Mouse (Mus musculus): ENCODE results near the gene Ppp1r14a. TPM values are rescaled to one million over a fixed set of nuclear protein-coding genes. Genes with fewer than 3 reads are reported as not detected.
A peak's percentile ranks its signal among the peaks of the same experiment; 100 is the strongest.

Ppp1r14a gene
- total RNA-seq, 1 experiment = 10.6 TPM

GRCm38 (mm10) chr7:29271687-29272465 lies 17.2 kb upstream of the Ppp1r14a start:
- TF ChIP-seq CHD2 (IDR thresholded peaks at IDR 0.05; ENCODE audit: low read depth, low read length) (no peak), ZC3H11A (IDR thresholded peaks at IDR 0.05; ENCODE audit: borderline replicate concordance, low read depth, low read length) (no peak), MAFK (IDR thresholded peaks at IDR 0.05; ENCODE audit: insufficient read depth, low read depth, low read length) (no peak), HCFC1 (IDR thresholded peaks at IDR 0.05; ENCODE audit: borderline replicate concordance, insufficient read depth, low read length) (no peak), ZNF384 (IDR thresholded peaks at IDR 0.05; ENCODE audit: low read depth, low read length) (no peak)
- Histone ChIP-seq H3K9ac (ENCODE audit: insufficient read depth, low read depth, low read length, poor library complexity, severe bottlenecking) (peak overlapping the region; percentile 31; the same call in 1 of the 2 replicates), H3K4me1 (ENCODE audit: control insufficient read depth in 2 of 2, insufficient read depth in 2 of 2, low read length in 2 of 2, poor library complexity in 1 of 2) (peaks cover 0 to 10% of the 10 kb centered on the region in 2 experiments; a peak in 1 of 4 replicates), H3K36me3 (ENCODE audit: control insufficient read depth, insufficient read depth, low read length, poor library complexity, severe bottlenecking) (peaks cover 5% of the 10 kb centered on the region; the same call in 1 of the 2 replicates), H3K4me3 (ENCODE audit: insufficient read depth in 1 of 2, low read depth in 1 of 2, low read length in 2 of 2, poor library complexity in 1 of 2, severe bottlenecking in 1 of 2) (no peak overlapping the region), H3K9me3 (ENCODE audit: control insufficient read depth, insufficient read depth, low read depth, low read length) (no peaks in the 10 kb centered on the region), H3K27ac (ENCODE audit: insufficient read depth, low read depth, low read length, poor library complexity, severe bottlenecking) (no peak overlapping the region)
- in situ Hi-C loops (cut with MboI; ENCODE audit: low sequenced_read_pairs in 2 of 2, unreplicated experiment in 2 of 2) = no loop called here
- no peak for DNase-seq (ENCODE audit: low read depth, low spot score)

GRCm38 (mm10) chr7:29276715-29277114 lies 12.4 kb upstream of the Ppp1r14a start:
- Histone ChIP-seq H3K36me3 (ENCODE audit: control insufficient read depth, insufficient read depth, low read length, poor library complexity, severe bottlenecking) (peaks cover 12% of the 10 kb centered on the region; the same call in 1 of the 2 replicates), H3K9me3 (ENCODE audit: control insufficient read depth, insufficient read depth, low read depth, low read length) (no peaks in the 10 kb centered on the region), H3K4me3 (ENCODE audit: insufficient read depth in 1 of 2, low read depth in 1 of 2, low read length in 2 of 2, poor library complexity in 1 of 2, severe bottlenecking in 1 of 2) (no peak overlapping the region), H3K27ac (ENCODE audit: insufficient read depth, low read depth, low read length, poor library complexity, severe bottlenecking) (no peak overlapping the region), H3K4me1 (ENCODE audit: control insufficient read depth in 2 of 2, insufficient read depth in 2 of 2, low read length in 2 of 2, poor library complexity in 1 of 2) (peaks cover 0 to 17% of the 10 kb centered on the region in 2 experiments; a peak in 1 of 4 replicates), H3K9ac (ENCODE audit: insufficient read depth, low read depth, low read length, poor library complexity, severe bottlenecking) (no peak overlapping the region)
- TF ChIP-seq ZNF384 (IDR thresholded peaks at IDR 0.05; ENCODE audit: low read depth, low read length) (no peak), HCFC1 (IDR thresholded peaks at IDR 0.05; ENCODE audit: borderline replicate concordance, insufficient read depth, low read length) (no peak), MAFK (IDR thresholded peaks at IDR 0.05; ENCODE audit: insufficient read depth, low read depth, low read length) (no peak), ZC3H11A (IDR thresholded peaks at IDR 0.05; ENCODE audit: borderline replicate concordance, low read depth, low read length) (no peak), CHD2 (IDR thresholded peaks at IDR 0.05; ENCODE audit: low read depth, low read length) (no peak)
- in situ Hi-C loops (cut with MboI; ENCODE audit: low sequenced_read_pairs in 2 of 2, unreplicated experiment in 2 of 2) = no loop called here
- DNase-seq (ENCODE audit: low read depth, low spot score) = no peak

GRCm38 (mm10) chr7:29277510-29277909 lies 11.6 kb upstream of the Ppp1r14a start:
- no peak for TF ChIP-seq ZC3H11A (IDR thresholded peaks at IDR 0.05; ENCODE audit: borderline replicate concordance, low read depth, low read length)
- no peak for TF ChIP-seq ZNF384 (IDR thresholded peaks at IDR 0.05; ENCODE audit: low read depth, low read length)
- no peak for TF ChIP-seq HCFC1 (IDR thresholded peaks at IDR 0.05; ENCODE audit: borderline replicate concordance, insufficient read depth, low read length)
- TF ChIP-seq MAFK (IDR thresholded peaks at IDR 0.05; ENCODE audit: insufficient read depth, low read depth, low read length) = no peak
- no peak for TF ChIP-seq CHD2 (IDR thresholded peaks at IDR 0.05; ENCODE audit: low read depth, low read length)
- H3K27ac ChIP-seq (ENCODE audit: insufficient read depth, low read depth, low read length, poor library complexity, severe bottlenecking) = no peak overlapping the region
- no peak overlapping the region for H3K4me3 ChIP-seq (ENCODE audit: insufficient read depth in 1 of 2, low read depth in 1 of 2, low read length in 2 of 2, poor library complexity in 1 of 2, severe bottlenecking in 1 of 2)
- H3K4me1 ChIP-seq (ENCODE audit: control insufficient read depth in 2 of 2, insufficient read depth in 2 of 2, low read length in 2 of 2, poor library complexity in 1 of 2) = peaks cover 3 to 20% of the 10 kb centered on the region in 2 experiments; a peak in 1 of 4 replicates
- in situ Hi-C loops (cut with MboI; ENCODE audit: low sequenced_read_pairs in 2 of 2, unreplicated experiment in 2 of 2) = no loop called here
- DNase-seq (ENCODE audit: low read depth, low spot score) = no peak
- H3K36me3 ChIP-seq (ENCODE audit: control insufficient read depth, insufficient read depth, low read length, poor library complexity, severe bottlenecking) = peaks cover 12% of the 10 kb centered on the region; the same call in 1 of the 2 replicates
- H3K9ac ChIP-seq (ENCODE audit: insufficient read depth, low read depth, low read length, poor library complexity, severe bottlenecking) = no peak overlapping the region
- H3K9me3 ChIP-seq (ENCODE audit: control insufficient read depth, insufficient read depth, low read depth, low read length) = no peaks in the 10 kb centered on the region

- Histone ChIP-seq H3K4me3 (ENCODE audit: insufficient read depth in 1 of 2, low read depth in 1 of 2, low read length in 2 of 2, poor library complexity in 1 of 2, severe bottlenecking in 1 of 2) (no peak overlapping the region), H3K9ac (ENCODE audit: insufficient read depth, low read depth, low read length, poor library complexity, severe bottlenecking) (no peak overlapping the region), H3K9me3 (ENCODE audit: control insufficient read depth, insufficient read depth, low read depth, low read length) (no peaks in the 10 kb centered on the region), H3K36me3 (ENCODE audit: control insufficient read depth, insufficient read depth, low read length, poor library complexity, severe bottlenecking) (peaks cover 11% of the 10 kb centered on the region; the same call in 1 of the 2 replicates), H3K27ac (ENCODE audit: insufficient read depth, low read depth, low read length, poor library complexity, severe bottlenecking) (no peak overlapping the region), H3K4me1 (ENCODE audit: control insufficient read depth in 2 of 2, insufficient read depth in 2 of 2, low read length in 2 of 2, poor library complexity in 1 of 2) (peaks cover 3 to 18% of the 10 kb centered on the region in 2 experiments; a peak in 1 of 4 replicates)
- TF ChIP-seq MAFK (IDR thresholded peaks at IDR 0.05; ENCODE audit: insufficient read depth, low read depth, low read length) (no peak), ZC3H11A (IDR thresholded peaks at IDR 0.05; ENCODE audit: borderline replicate concordance, low read depth, low read length) (no peak), ZNF384 (IDR thresholded peaks at IDR 0.05; ENCODE audit: low read depth, low read length) (no peak), HCFC1 (IDR thresholded peaks at IDR 0.05; ENCODE audit: borderline replicate concordance, insufficient read depth, low read length) (no peak)
- DNase-seq (ENCODE audit: low read depth, low spot score) = no peak
- in situ Hi-C loops (cut with MboI; ENCODE audit: low sequenced_read_pairs in 2 of 2, unreplicated experiment in 2 of 2) = no loop called here
Observed at GRCm38 (mm10) chr7:29279261-29279660, 9.8 kb upstream of the Ppp1r14a start.
